Mouse (Mus musculus): ENCODE data around the gene Vmn2r66. TPM values are rescaled to one million over a fixed set of nuclear protein-coding genes. Genes with fewer than 3 reads are reported as not detected.

The Vmn2r66 gene
- total RNA-seq (2022) = not detected

- DNase-seq (ENCODE audit: low spot score in 2 of 2) = no peak
These were observed at the start of gene Vmn2r66 for GRCm38 (mm10) chr7:85012168-85012567. Gene Vmn2r66 (minus strand): TSS chr7:85012268.

GRCm38 (mm10) chr7:84996694-84997093 is 15.4 kb downstream of the Vmn2r66 start:
- no peak for DNase-seq (ENCODE audit: low spot score in 2 of 2)

DNA sequence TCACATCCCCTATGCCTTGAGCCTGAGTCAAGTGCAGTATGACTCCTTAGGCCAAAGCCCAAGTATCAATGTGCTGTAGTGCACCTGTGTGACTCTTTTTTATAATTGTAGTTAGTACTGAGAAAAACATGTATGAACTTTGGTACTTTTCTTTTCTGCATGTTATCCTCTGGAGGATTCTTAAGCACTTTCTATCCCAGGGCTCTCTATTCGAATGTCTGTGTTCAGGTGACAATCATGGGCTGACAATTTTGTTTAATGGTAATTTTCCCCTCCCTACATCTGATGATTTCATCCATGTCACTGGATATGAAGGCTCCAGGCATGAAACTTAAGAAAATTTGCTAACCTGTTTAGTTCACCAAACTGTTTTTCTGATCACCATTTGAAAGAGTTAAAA is 48.1 kb downstream of the Vmn2r66 start, which contains the start of gene Vmn2r65:
TSS of gene Vmn2r65 (minus strand) at position 101 of the 400 bp plus-strand sequence.
- DNase-seq (ENCODE audit: low spot score in 2 of 2) = no peak

Other genes with a start within 250 kb of the Vmn2r66 start
- not detected for gene Olfr291, start 158.7 kb downstream of the Vmn2r66 start, total RNA-seq (2022)
- gene Vmn2r65, start 48.2 kb downstream of the Vmn2r66 start, total RNA-seq (2022) = not detected
- not detected for gene Vmn2r67, start 143.7 kb upstream of the Vmn2r66 start, total RNA-seq (2022)
- not detected for gene Vmn2r68, start 225.5 kb upstream of the Vmn2r66 start, total RNA-seq (2022)